Mouse (Mus musculus): ENCODE results near the gene Ccdc80. TPM values are rescaled to one million over a fixed set of nuclear protein-coding genes. Genes with fewer than 3 reads are reported as not detected.

Gene Ccdc80
- polyA plus RNA-seq, 1 experiment from 2014 or later: 23.7 TPM

DNA sequence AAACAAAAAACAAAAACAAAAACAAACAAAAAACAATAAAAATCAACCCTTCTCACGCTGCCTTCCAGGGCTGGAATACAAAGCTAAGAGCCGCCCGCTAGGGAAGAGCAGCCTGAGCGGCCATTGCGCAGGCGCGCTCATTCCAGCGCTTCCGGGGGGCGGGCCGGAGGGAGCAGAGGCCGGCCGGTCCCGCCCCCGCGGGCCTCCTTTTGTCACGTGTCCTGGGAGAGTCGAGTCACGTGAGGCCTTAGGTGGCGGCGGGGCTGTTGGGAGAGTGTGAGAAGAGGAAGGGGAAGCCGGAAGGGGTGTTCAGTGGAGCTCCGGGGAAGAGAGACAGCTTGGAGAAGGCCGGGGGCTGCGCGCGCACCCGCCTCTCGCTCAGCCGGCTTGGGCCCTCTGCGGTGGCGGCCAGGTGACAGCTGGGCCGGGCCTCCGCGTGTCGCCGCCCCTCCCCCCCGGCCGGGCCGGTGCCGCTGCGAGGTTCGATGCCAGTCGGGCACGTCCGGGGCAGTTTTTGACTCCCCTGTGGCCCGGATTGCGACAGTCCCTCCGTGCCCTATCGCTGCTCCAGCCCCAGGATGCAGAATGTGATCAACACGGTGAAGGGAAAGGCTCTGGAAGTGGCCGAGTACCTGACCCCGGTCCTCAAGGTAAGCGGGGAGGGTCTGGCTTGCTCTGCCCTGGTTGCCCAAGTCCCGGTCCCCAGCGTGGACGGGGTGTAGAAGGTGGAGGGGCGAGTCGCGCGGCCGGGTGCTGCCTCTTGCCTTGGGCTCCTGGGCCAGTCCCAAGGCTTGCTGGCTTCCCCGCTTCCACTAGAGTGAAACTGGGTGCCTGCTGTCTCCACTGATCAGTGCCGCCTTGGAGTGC, 65.6 kb downstream of the Ccdc80 start, which contains the start of the genes Slc35a5 and Atg3:
Slc35a5 (minus strand) TSS at position 185 of the 867 bp plus-strand sequence.
Atg3 (plus strand) TSS at position 264 of the 867 bp plus-strand sequence.
- DNase-seq (ENCODE audit: low spot score) (peak; percentile 90), ATAC-seq (replicated peaks; ENCODE audit: low FRiP score) (peak; percentile 94)
- H3K9me3 ChIP-seq (ENCODE audit: control insufficient read depth, low read length): no peaks in the 10 kb centered on the region
- no peaks in the 10 kb centered on the region for H3K27me3 ChIP-seq (replicated peaks; ENCODE audit: control insufficient read depth, insufficient read depth, low read length)
- no peaks in the 10 kb centered on the region; the same call in 1 of the 2 replicates for H3K4me1 ChIP-seq (replicated peaks; ENCODE audit: control insufficient read depth, insufficient read depth, low read length)
- peak within 1 kb of the TSS; percentile 91 for H3K27ac ChIP-seq (ENCODE audit: low read depth, low read length)
- H3K4me2 ChIP-seq: peak within 1 kb of the TSS; percentile 92
- peak within 1 kb of the TSS; percentile 91 for H3K9ac ChIP-seq (ENCODE audit: low read depth, low read length)
- H3K4me3 ChIP-seq (ENCODE audit: low read depth, low read length): peak within 1 kb of the TSS; percentile 92
- H3K36me3 ChIP-seq (ENCODE audit: control insufficient read depth, insufficient read depth, low read length): no peaks in the 10 kb centered on the region; the same call in 1 of the 2 replicates
- WGBS: under 1% methylated on average over 63 of the region's 64 CpGs

DNA sequence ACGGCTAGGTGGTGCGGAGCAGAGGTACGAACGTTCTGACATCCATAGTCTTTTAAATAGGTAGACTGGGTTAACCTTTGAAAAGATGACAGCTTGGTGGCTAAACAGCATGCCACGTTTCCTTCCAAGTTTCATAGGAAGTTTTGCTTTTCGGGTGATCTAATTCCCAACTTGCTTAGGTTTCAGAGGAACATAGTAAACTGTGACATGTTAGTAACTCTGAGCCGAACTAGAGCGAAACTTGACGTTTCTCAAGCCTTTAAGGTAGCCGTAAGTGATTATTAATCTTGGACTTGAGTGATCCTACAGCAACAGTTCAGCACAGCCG, 66.2 kb downstream of the Ccdc80 start:
- Histone ChIP-seq H3K9ac (ENCODE audit: low read depth, low read length) (peak overlapping the region; percentile 91), H3K4me1 (replicated peaks; ENCODE audit: control insufficient read depth, insufficient read depth, low read length) (no peaks in the 10 kb centered on the region; the same call in 1 of the 2 replicates), H3K27me3 (replicated peaks; ENCODE audit: control insufficient read depth, insufficient read depth, low read length) (no peaks in the 10 kb centered on the region), H3K4me3 (ENCODE audit: low read depth, low read length) (peak overlapping the region; percentile 92), H3K4me2 (peak overlapping the region; percentile 86), H3K36me3 (ENCODE audit: control insufficient read depth, insufficient read depth, low read length) (no peaks in the 10 kb centered on the region; the same call in 1 of the 2 replicates), H3K9me3 (ENCODE audit: control insufficient read depth, low read length) (no peaks in the 10 kb centered on the region), H3K27ac (ENCODE audit: low read depth, low read length) (peak overlapping the region; percentile 83)
- DNase-seq (ENCODE audit: low spot score) (no peak), ATAC-seq (replicated peaks; ENCODE audit: low FRiP score) (no peak)
- WGBS: 4% methylated on average over 11 of the region's 11 CpGs

Other genes starting within 250 kb of the Ccdc80 start
- gene Cd200r2, start 226.3 kb upstream of the Ccdc80 start, polyA plus RNA-seq (2014; fragmentation: Nextera tagmentation; extraction: Ambion mirVana): not detected in 2 replicates
- gene Cd200r3, start 149.7 kb upstream of the Ccdc80 start, polyA plus RNA-seq (2014; fragmentation: Nextera tagmentation; extraction: Ambion mirVana): 0.58 and 0.64 TPM in 2 replicates
- gene Slc35a5, start 65.3 kb downstream of the Ccdc80 start, polyA plus RNA-seq (2014; fragmentation: Nextera tagmentation; extraction: Ambion mirVana): 9.7 and 12.4 TPM in 2 replicates
- 39.5 and 42.0 TPM in 2 replicates for gene Atg3, start 65.4 kb downstream of the Ccdc80 start, polyA plus RNA-seq (2014; fragmentation: Nextera tagmentation; extraction: Ambion mirVana)
- gene Btla, start 130.9 kb downstream of the Ccdc80 start, polyA plus RNA-seq (2014; fragmentation: Nextera tagmentation; extraction: Ambion mirVana): 0.12 and 0.59 TPM in 2 replicates

All from liver, embryonic 11.5 days (tissue).